Mouse (Mus musculus) stomach, postnatal 0 days (tissue): ENCODE results near the gene Lama5.

ENCODE experiments used
- CTCF ChIP-seq: IDR thresholded peaks from 2 replicates; pipeline ENCODE4 v1.5.1; 2016; ENCODE audit warnings: antibody characterized with exemption, low read depth, mild to moderate bottlenecking, moderate library complexity
- EP300 ChIP-seq: optimal IDR thresholded peaks from 2 replicates; pipeline ENCODE3; 2016; ENCODE audit warnings: antibody characterized with exemption

- TF ChIP-seq CTCF (no peak), EP300 (no peak)
Measured at GRCm38 (mm10) chr2:180262891-180263290, 37.2 kb upstream of the Lama5 start.
